Comparison of ENCODE assay signal across 25 mouse cellular contexts in the genomic region with DNA sequence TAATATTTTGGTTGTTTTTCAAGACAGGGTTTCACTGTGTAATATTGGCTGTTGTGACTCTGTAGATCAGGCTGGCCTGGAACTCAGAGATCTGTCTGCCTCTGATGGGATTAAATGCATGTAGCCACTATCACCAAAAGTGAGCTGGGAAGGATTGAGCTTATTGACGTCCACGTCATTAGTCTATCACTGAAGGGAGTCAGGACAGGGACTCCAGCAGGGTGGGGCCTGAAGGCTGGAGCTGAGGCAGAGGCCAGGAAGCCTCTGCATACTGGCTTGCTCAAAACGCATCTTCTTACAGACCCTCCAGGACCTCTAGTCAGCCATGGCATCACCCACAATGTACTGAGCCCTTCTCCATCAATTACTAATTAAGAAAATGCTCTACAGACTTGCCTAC. TPM values are rescaled to one million over a fixed set of nuclear protein-coding genes. Genes with fewer than 3 reads are reported as not detected.
A peak's percentile ranks its signal among the peaks of the same experiment; 100 is the strongest.
DNase-seq lines count a peak whose midpoint lies in the region; ATAC-seq lines count a peak whose summit lies in the region.
"Had no signal": no experiment of that assay in that cellular context is flagged by ENCODE, and none has a peak within 500 bp of the region (broad histone marks: within the 10 kb centered on the region; RNA-seq: fewer than 3 reads in every experiment).

No protein-coding gene starts in this region.

- no peaks in the 10 kb centered on the region for H3K36me3 ChIP-seq in liver, embryonic 13.5 days
- no peaks in the 10 kb centered on the region for H3K36me3 ChIP-seq in liver, embryonic 16.5 days (ENCODE audit: control insufficient read depth, insufficient read depth)
- H3K36me3 ChIP-seq: embryonic facial prominence, embryonic 10.5 days; embryonic facial prominence, embryonic 13.5 days; hindbrain, embryonic 10.5 days; hindbrain, embryonic 13.5 days had no signal

- H3K9ac ChIP-seq in liver, embryonic 13.5 days, result no peak overlapping the region
- no peak overlapping the region for H3K9ac ChIP-seq in liver, embryonic 16.5 days (ENCODE audit: low read depth, low read length)
- H3K9ac ChIP-seq: embryonic facial prominence, embryonic 13.5 days; forebrain, postnatal 0 days; hindbrain, embryonic 13.5 days had no signal

- peak overlapping the region; percentile 80 for H3K27ac ChIP-seq in liver, embryonic 13.5 days
- peak overlapping the region; percentile 48; the same call in 1 of the 2 replicates for H3K27ac ChIP-seq in liver, embryonic 16.5 days (ENCODE audit: low read length)
- H3K27ac ChIP-seq: embryonic facial prominence, embryonic 10.5 days; embryonic facial prominence, embryonic 13.5 days; gastrocnemius, adult 2 months; hindbrain, embryonic 10.5 days; hindbrain, embryonic 13.5 days had no signal

- H3K9me3 ChIP-seq in liver, embryonic 13.5 days (replicated peaks), result no peaks in the 10 kb centered on the region
- no peaks in the 10 kb centered on the region for H3K9me3 ChIP-seq in liver, embryonic 16.5 days (replicated peaks; ENCODE audit: control insufficient read depth, low read length)
- H3K9me3 ChIP-seq: embryonic facial prominence, embryonic 10.5 days; embryonic facial prominence, embryonic 13.5 days; hindbrain, embryonic 10.5 days; hindbrain, embryonic 13.5 days had no signal

- WGBS in liver, embryonic 13.5 days (ENCODE audit: insufficient replicate concordance), result 65% methylated on average over 3 of the region's 3 CpGs
- 58% methylated on average over 3 of the region's 3 CpGs for WGBS in liver, embryonic 16.5 days (ENCODE audit: insufficient replicate concordance)

- peak; percentile 66 for DNase-seq in liver
- DNase-seq in liver, embryonic 13.5 days, result no peak
- no peak for DNase-seq in right cerebral cortex, postnatal 25 days
- DNase-seq in heart, postnatal 25 days (ENCODE audit: low spot score), result no peak
- DNase-seq: adrenal gland, postnatal 10 days; cerebellum, adult 11 months; cerebellum, adult 2 months; cerebellum, adult 9-11 months; cerebellum, postnatal 25 days; embryo, embryonic 11 days; forebrain, postnatal 0 days; gastrocnemius, adult 2 months; gastrocnemius, postnatal 14 days; heart, adult 11 months; heart, postnatal 36 days had no signal

- H3K4me1 ChIP-seq in liver, embryonic 13.5 days (replicated peaks), result peaks cover 80% of the 10 kb centered on the region
- peaks cover 42% of the 10 kb centered on the region for H3K4me1 ChIP-seq in liver, embryonic 16.5 days (ENCODE audit: control insufficient read depth, low read depth, low read length)
- H3K4me1 ChIP-seq: embryonic facial prominence, embryonic 10.5 days; embryonic facial prominence, embryonic 13.5 days; hindbrain, embryonic 10.5 days; hindbrain, embryonic 13.5 days had no signal

- no peak overlapping the region for H3K4me2 ChIP-seq in liver, embryonic 13.5 days
- H3K4me2 ChIP-seq in liver, embryonic 16.5 days (ENCODE audit: low read depth, low read length), result no peak overlapping the region
- H3K4me2 ChIP-seq: embryonic facial prominence, embryonic 13.5 days; heart, embryonic 11.5 days; hindbrain, embryonic 13.5 days had no signal

- no peak overlapping the region for H3K4me3 ChIP-seq in liver, embryonic 13.5 days (replicated peaks)
- no peak overlapping the region for H3K4me3 ChIP-seq in liver, embryonic 16.5 days (ENCODE audit: low read depth, low read length)
- H3K4me3 ChIP-seq: embryonic facial prominence, embryonic 10.5 days; embryonic facial prominence, embryonic 13.5 days; gastrocnemius, adult 2 months; hindbrain, embryonic 10.5 days; hindbrain, embryonic 13.5 days had no signal

- ATAC-seq in liver, embryonic 13.5 days (ENCODE audit: low read depth), result peak; percentile 71
- peak; percentile 65 for ATAC-seq in liver, embryonic 16.5 days (ENCODE audit: low read depth)
- no peak for ATAC-seq in megakaryocyte, adult 5-6 weeks (ENCODE audit: poor library complexity, severe bottlenecking)
- ATAC-seq: CD4-positive, CD25-positive, alpha-beta regulatory T cell, adult 4 months; forebrain, embryonic 14.5 days; forebrain, postnatal 0 days; hindbrain, embryonic 16.5 days had no signal

- intact Hi-C loops in heart, postnatal 25 days (cut with DNase I), result no loop called here

- no peaks in the 10 kb centered on the region for H3K27me3 ChIP-seq in liver, embryonic 13.5 days
- H3K27me3 ChIP-seq in liver, embryonic 16.5 days (ENCODE audit: control insufficient read depth, insufficient read depth, low read depth, low read length), result no peaks in the 10 kb centered on the region
- H3K27me3 ChIP-seq: embryonic facial prominence, embryonic 13.5 days; hindbrain, embryonic 13.5 days had no signal

RNA-seq across cellular contexts. Expression of a gene that starts 33.1 kb away (rescaled TPM):
- 26.5 and 26.8 TPM in 2 replicates for polyA plus RNA-seq in liver, embryonic 13.5 days (2015; fragmentation: Nextera tagmentation; extraction: Ambion mirVana)
- polyA plus RNA-seq in liver, embryonic 16.5 days (2015; fragmentation: Nextera tagmentation; extraction: Ambion mirVana), result 22.4 and 22.6 TPM in 2 replicates
- 10 to 100 TPM; 44.2 to 52.5 TPM for total RNA-seq in heart, postnatal 25 days (2021)
- total RNA-seq in megakaryocyte, adult 5-6 weeks (2015), result 127 and 132 TPM in 2 replicates
- total RNA-seq in megakaryocyte, adult 5-6 weeks (2017), result 122 and 137 TPM in 2 replicates
